Mouse (Mus musculus) CD4-positive, CD25-positive, alpha-beta regulatory T cell, adult 4 months (primary cell): ENCODE measurements around the gene Vmn1r10. TPM values are rescaled to one million over a fixed set of nuclear protein-coding genes. Genes with fewer than 3 reads are reported as not detected.

ENCODE experiments used
- ATAC-seq: one replicate; pipeline ENCODE4 v1.8.0; 2017
- polyA plus RNA-seq, 2 experiments: library from polyadenylated mRNA; unstranded; fragments of 100-300 nt; shearing (Covaris generic); gene quantifications; one replicate each; pipeline ENCODE4 v1.2.1; 2017

Vmn1r10 gene
- polyA plus RNA-seq = not detected

DNA sequence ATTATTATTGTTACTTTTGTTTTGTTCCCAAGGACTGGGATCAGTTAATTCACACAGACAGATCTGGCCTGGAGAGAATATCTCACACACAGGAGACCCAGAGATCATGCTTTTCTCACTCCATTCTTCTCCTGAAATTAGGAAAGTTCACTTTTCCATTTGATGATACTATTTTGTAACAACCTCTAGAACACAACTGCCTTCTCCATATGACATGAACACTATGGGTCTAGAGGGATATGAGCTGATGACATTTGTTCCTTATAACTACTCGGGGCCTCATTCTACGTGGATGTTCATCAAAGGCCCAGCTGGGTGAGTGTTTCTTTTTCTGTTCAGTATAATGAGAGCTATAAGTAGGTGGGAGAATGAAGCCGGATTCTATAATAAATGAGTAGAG is at the start of gene Vmn1r10:
Vmn1r10 (plus strand) TSS at position 301 of the 400 bp plus-strand sequence.
- ATAC-seq = no peak

DNA sequence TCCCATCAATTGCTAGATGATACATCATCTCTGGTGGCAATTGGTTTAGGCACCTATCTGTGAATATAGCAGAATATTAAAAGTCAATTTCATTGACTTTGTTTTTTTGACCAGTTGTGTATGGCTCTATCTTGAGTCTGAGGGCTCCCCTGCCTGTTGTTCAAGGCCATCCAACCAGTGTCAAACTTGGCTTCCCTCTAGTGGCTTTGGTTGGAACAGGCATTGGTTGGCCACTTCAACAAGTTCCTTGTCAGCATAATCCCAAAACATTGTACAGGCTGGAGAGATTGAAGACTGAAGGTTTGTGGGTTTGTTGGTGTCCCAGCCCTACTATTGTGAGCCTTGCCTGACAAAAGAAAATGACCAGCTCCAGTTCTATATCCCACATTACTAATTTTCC is 45.5 kb upstream of the Vmn1r10 start:
- no peak for ATAC-seq

DNA sequence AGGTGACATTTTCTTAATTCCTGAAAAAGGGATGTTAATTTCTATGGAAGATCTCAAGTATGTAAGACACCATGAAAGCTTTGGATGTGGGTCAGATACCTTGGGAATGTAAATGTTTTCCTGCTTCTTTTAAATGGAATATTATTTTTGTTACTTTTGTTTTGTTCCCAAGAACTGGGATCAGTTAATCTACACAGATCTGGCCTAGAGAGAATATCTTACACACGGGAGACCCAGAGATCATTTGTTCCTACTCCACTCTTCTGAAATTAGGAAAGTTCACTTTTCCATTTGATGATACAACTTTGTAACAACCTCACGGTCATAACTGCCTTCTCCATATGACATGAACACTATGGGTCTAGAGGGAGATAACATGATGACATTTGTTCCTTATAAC is 42.8 kb upstream of the Vmn1r10 start, which contains the start of gene Vmn1r9:
Vmn1r9 (plus strand) TSS at position 301 of the 400 bp plus-strand sequence.
- no peak for ATAC-seq

DNA sequence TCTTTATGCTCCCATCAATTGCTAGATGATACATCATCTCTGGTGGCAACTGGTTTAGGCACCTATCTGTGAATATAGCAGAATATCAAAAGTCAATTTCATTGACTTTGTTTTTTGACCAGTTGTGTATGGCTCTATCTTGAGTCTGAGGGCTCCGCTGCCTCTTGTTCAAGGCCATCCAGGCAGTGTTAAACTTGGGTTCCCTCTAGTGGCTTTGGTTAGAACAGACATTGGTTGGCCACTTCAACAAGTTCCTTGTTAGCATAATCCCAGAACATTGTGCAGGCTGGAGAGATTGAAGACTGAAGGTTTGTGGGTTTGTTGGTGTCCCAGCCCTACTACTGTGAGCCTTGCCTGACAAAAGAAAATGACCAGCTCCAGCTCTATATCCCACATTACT is 2.9 kb upstream of the Vmn1r10 start:
- ATAC-seq = no peak

DNA sequence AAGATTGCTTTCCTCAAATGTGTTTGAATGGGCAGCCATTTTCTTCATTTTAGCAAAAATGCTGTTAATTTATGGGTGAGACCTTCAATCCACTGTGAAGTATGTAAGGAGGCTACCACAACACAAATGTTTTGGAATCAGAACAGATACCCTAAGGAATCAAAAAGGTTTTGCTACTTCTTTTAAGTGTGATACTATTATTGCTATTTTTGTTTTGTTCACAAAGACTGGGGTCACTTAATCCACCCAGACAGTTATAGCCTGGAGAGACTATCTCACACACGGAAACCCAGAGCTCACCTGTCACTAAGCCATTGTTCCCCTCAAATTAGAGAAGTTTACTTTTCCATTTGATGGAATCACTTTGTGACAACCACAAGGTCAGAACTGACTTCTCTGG is 23.9 kb downstream of the Vmn1r10 start, which contains the start of gene Vmn1r11:
Vmn1r11 (plus strand) TSS at position 301 of the 400 bp plus-strand sequence.
- ATAC-seq = no peak

DNA sequence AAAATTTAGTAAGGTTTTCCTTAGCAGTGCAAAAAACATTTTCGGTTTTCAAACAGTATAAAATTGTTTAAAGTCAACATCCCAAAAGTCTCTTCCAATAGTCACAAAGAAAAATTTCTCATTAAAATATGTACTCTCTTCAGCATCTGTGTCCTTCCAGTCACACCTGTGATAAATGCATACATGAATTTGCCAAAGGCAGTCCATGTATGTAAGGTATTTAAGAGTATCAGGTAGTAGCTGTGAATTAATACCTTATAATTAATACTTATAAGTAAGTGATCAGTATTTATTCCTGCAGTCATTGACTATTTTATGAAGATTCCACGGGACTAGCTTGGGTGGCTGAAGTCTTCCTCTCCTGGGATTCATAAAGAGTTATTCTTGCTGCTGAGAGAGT is 47.4 kb downstream of the Vmn1r10 start, which contains the start of gene Vmn1r12:
Vmn1r12 (plus strand) TSS at position 301 of the 400 bp plus-strand sequence.
- no peak for ATAC-seq

Other genes with a start within 250 kb of the Vmn1r10 start
- gene Nt5c3, start 185.5 kb upstream of the Vmn1r10 start, polyA plus RNA-seq = 10 to 100 TPM; 57.3 to 63.7 TPM
- gene Vmn1r4, start 185.4 kb upstream of the Vmn1r10 start, polyA plus RNA-seq = under 1 TPM in 1 of 2 experiments, not detected in 1; 0.16 TPM
- not detected for gene Vmn1r5, start 139.2 kb upstream of the Vmn1r10 start, polyA plus RNA-seq
- not detected for gene Vmn1r6, start 112.2 kb upstream of the Vmn1r10 start, polyA plus RNA-seq
- not detected for gene Vmn1r7, start 84.1 kb upstream of the Vmn1r10 start, polyA plus RNA-seq
- gene Vmn1r8, start 77.2 kb upstream of the Vmn1r10 start, polyA plus RNA-seq = not detected
- gene Vmn1r9, start 42.7 kb upstream of the Vmn1r10 start, polyA plus RNA-seq = not detected
- not detected for gene Vmn1r11, start 24.0 kb downstream of the Vmn1r10 start, polyA plus RNA-seq
- not detected for gene Vmn1r12, start 47.5 kb downstream of the Vmn1r10 start, polyA plus RNA-seq
- 1 to 10 TPM in 1 of 2 experiments, not detected in 1; 1.5 TPM for gene Vmn1r13, start 93.8 kb downstream of the Vmn1r10 start, polyA plus RNA-seq
- gene Vmn1r14, start 122.2 kb downstream of the Vmn1r10 start, polyA plus RNA-seq = not detected
- not detected for gene Vmn1r15, start 148.5 kb downstream of the Vmn1r10 start, polyA plus RNA-seq
- not detected for gene Vmn1r16, start 220.0 kb downstream of the Vmn1r10 start, polyA plus RNA-seq